Mouse (Mus musculus): Measurements from ENCODE around the gene Rhbdd1. TPM values are rescaled to one million over a fixed set of nuclear protein-coding genes. Genes with fewer than 3 reads are reported as not detected.

Gene Rhbdd1
- polyA plus RNA-seq, 1 experiment, result 10.7 TPM

- Histone ChIP-seq H3K27me3 (ENCODE audit: control insufficient read depth, insufficient read depth, low read length) (no peaks in the 10 kb centered on the region), H3K4me3 (replicated peaks; ENCODE audit: insufficient read depth, low read depth, low read length) (no peak overlapping the region), H3K27ac (ENCODE audit: insufficient read depth, low read length) (no peak overlapping the region), H3K4me1 (ENCODE audit: control insufficient read depth, insufficient read depth, low read length) (peaks cover 5% of the 10 kb centered on the region)
- peak; percentile 25 to 68 for DNase-seq
- TF ChIP-seq POLR2A (IDR thresholded peaks at IDR 0.05; ENCODE audit: borderline replicate concordance, insufficient read depth, low read length), result no peak
- TF ChIP-seq CTCF (IDR thresholded peaks at IDR 0.05; ENCODE audit: borderline replicate concordance, insufficient read depth, low read depth, low read length), result 0 out of 2 replicates have a peak, but pooled peaks have one; percentile 20
- WGBS, result 6% methylated on average over 6 of the region's 6 CpGs
These were observed 22.1 kb upstream of the Rhbdd1 start for GRCm38 (mm10) chr1:82294102-82294501.

DNA sequence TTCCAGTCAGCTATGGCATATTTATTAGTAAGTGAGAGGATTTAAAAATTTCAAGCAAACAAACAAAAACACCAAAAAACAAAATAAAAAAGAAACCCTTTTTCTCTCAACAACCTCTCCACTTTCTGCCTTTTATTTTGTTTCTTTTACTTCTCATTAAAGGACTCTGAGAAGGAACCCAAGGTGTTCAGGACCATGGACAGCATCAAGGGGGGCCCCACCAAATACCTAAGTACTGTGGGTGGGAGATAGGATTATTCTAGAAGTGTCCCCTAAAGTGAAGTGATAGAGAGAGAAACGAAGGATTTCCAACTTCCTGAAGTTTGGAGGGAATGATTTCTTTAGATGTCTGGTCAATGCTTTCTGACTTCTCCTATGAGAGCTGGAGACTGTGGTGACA is 17.7 kb upstream of the Rhbdd1 start:
- 48% methylated on average over 1 of the region's 1 CpGs for WGBS
- H3K27me3 ChIP-seq (ENCODE audit: control insufficient read depth, insufficient read depth, low read length), result no peaks in the 10 kb centered on the region
- no peak for DNase-seq
- no peaks in the 10 kb centered on the region for H3K4me1 ChIP-seq (ENCODE audit: control insufficient read depth, insufficient read depth, low read length)
- TF ChIP-seq POLR2A (IDR thresholded peaks at IDR 0.05; ENCODE audit: borderline replicate concordance, insufficient read depth, low read length), result no peak
- no peak for TF ChIP-seq CTCF (IDR thresholded peaks at IDR 0.05; ENCODE audit: borderline replicate concordance, insufficient read depth, low read depth, low read length)
- H3K4me3 ChIP-seq (replicated peaks; ENCODE audit: insufficient read depth, low read depth, low read length), result no peak overlapping the region
- no peak overlapping the region for H3K27ac ChIP-seq (ENCODE audit: insufficient read depth, low read length)

DNA sequence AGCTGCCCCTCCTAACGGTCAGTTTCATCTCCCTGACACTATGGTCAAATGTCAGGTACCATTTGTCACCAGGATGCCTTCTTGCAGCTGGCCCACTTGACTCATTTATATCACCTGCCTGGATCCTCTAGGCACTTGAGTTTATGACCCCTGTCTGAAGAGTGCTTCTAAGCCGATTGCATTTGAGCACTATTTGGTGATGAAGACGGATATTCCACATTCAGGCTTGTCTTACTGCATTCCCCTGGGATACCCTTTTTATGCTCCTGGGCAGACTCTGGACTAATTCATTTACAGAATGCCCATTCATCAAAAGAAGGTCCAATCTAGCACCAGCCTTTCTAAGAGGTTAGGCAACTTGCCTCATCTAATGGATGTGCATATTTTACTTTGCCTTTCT is 11.8 kb upstream of the Rhbdd1 start:
- Histone ChIP-seq H3K27ac (ENCODE audit: insufficient read depth, low read length) (no peak overlapping the region), H3K4me3 (replicated peaks; ENCODE audit: insufficient read depth, low read depth, low read length) (no peak overlapping the region), H3K27me3 (ENCODE audit: control insufficient read depth, insufficient read depth, low read length) (no peaks in the 10 kb centered on the region; the same call in 1 of the 2 replicates), H3K4me1 (ENCODE audit: control insufficient read depth, insufficient read depth, low read length) (no peaks in the 10 kb centered on the region)
- 84% methylated on average over 3 of the region's 3 CpGs for WGBS
- DNase-seq, result no peak
- TF ChIP-seq POLR2A (IDR thresholded peaks at IDR 0.05; ENCODE audit: borderline replicate concordance, insufficient read depth, low read length) (no peak), CTCF (IDR thresholded peaks at IDR 0.05; ENCODE audit: borderline replicate concordance, insufficient read depth, low read depth, low read length) (no peak)

GRCm38 (mm10) chr1:82316746-82317126 is 484 bp downstream of the Rhbdd1 start:
- Histone ChIP-seq H3K4me1 (ENCODE audit: control insufficient read depth, insufficient read depth, low read length) (peaks cover 2% of the 10 kb centered on the region; the same call in 1 of the 2 replicates), H3K4me3 (replicated peaks; ENCODE audit: insufficient read depth, low read depth, low read length) (peak overlapping the region; percentile 93), H3K27me3 (ENCODE audit: control insufficient read depth, insufficient read depth, low read length) (no peaks in the 10 kb centered on the region), H3K27ac (ENCODE audit: insufficient read depth, low read length) (peak overlapping the region; percentile 67)
- under 1% methylated on average over 26 of the region's 26 CpGs for WGBS
- no peak for DNase-seq
- no peak for TF ChIP-seq POLR2A (IDR thresholded peaks at IDR 0.05; ENCODE audit: borderline replicate concordance, insufficient read depth, low read length)

- 10% methylated on average over 6 of the region's 6 CpGs for WGBS
- no peak overlapping the region for H3K4me3 ChIP-seq (replicated peaks; ENCODE audit: insufficient read depth, low read depth, low read length)
- TF ChIP-seq POLR2A (IDR thresholded peaks at IDR 0.05; ENCODE audit: borderline replicate concordance, insufficient read depth, low read length), result no peak
- TF ChIP-seq CTCF (IDR thresholded peaks at IDR 0.05; ENCODE audit: borderline replicate concordance, insufficient read depth, low read depth, low read length), result no peak
- peaks cover 2% of the 10 kb centered on the region; the same call in 1 of the 2 replicates for H3K4me1 ChIP-seq (ENCODE audit: control insufficient read depth, insufficient read depth, low read length)
- H3K27me3 ChIP-seq (ENCODE audit: control insufficient read depth, insufficient read depth, low read length), result no peaks in the 10 kb centered on the region
- H3K27ac ChIP-seq (ENCODE audit: insufficient read depth, low read length), result no peak overlapping the region
- no peak for DNase-seq
These were observed 4.2 kb downstream of the Rhbdd1 start for GRCm38 (mm10) chr1:82320456-82320855.

DNA sequence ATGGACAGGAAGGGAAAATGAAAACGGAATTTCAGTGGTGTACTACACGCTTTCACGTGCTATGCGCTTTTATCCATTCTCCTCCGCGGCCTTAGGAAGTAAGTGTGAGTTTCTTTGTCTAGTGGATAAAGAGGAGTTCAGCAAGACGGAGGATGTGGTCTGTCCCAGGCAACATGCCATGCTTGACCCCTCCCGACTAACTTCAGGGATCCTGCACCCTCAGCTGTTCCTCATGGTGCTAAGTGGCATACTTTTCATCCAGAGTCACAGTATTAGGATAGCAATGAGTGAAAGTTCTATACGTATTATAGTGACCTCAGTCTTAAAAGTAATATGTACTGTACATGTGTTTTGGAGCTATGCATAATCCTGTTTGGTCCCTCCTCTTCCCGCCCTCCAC is 4.6 kb downstream of the Rhbdd1 start:
- H3K27ac ChIP-seq (ENCODE audit: insufficient read depth, low read length), result no peak overlapping the region
- no peaks in the 10 kb centered on the region for H3K27me3 ChIP-seq (ENCODE audit: control insufficient read depth, insufficient read depth, low read length)
- no peak for TF ChIP-seq CTCF (IDR thresholded peaks at IDR 0.05; ENCODE audit: borderline replicate concordance, insufficient read depth, low read depth, low read length)
- TF ChIP-seq POLR2A (IDR thresholded peaks at IDR 0.05; ENCODE audit: borderline replicate concordance, insufficient read depth, low read length), result no peak
- DNase-seq, result no peak
- no peak overlapping the region for H3K4me3 ChIP-seq (replicated peaks; ENCODE audit: insufficient read depth, low read depth, low read length)
- H3K4me1 ChIP-seq (ENCODE audit: control insufficient read depth, insufficient read depth, low read length), result peaks cover 2% of the 10 kb centered on the region; the same call in 1 of the 2 replicates
- 44% methylated on average over 10 of the region's 10 CpGs for WGBS

DNA sequence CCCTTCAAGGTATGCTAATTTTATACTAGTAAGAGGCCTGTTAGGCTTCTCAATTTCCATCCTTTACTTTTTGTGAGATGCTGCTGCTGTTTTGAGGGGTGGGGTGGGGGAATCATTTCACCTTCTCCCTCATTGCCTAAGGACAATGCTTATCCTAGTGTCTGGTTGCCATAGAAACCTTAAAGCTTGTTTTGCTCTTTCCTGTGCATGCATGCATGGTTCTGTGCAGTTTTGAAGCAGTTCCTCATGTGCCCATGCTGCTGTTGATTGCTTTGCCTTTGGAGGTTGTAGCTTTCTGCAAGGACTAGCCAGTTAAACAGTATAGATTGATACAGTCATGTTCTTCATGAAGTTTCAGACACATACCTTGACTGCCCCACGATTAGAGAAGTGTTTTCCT is 5.2 kb downstream of the Rhbdd1 start:
- no peak overlapping the region for H3K27ac ChIP-seq (ENCODE audit: insufficient read depth, low read length)
- H3K4me1 ChIP-seq (ENCODE audit: control insufficient read depth, insufficient read depth, low read length), result peaks cover 2% of the 10 kb centered on the region; the same call in 1 of the 2 replicates
- H3K4me3 ChIP-seq (replicated peaks; ENCODE audit: insufficient read depth, low read depth, low read length), result no peak overlapping the region
- 86% methylated on average over 1 of the region's 1 CpGs for WGBS
- TF ChIP-seq CTCF (IDR thresholded peaks at IDR 0.05; ENCODE audit: borderline replicate concordance, insufficient read depth, low read depth, low read length) (no peak), POLR2A (IDR thresholded peaks at IDR 0.05; ENCODE audit: borderline replicate concordance, insufficient read depth, low read length) (no peak)
- DNase-seq, result no peak
- H3K27me3 ChIP-seq (ENCODE audit: control insufficient read depth, insufficient read depth, low read length), result no peaks in the 10 kb centered on the region

GRCm38 (mm10) chr1:82324131-82324785 is 8.0 kb downstream of the Rhbdd1 start:
- TF ChIP-seq CTCF (IDR thresholded peaks at IDR 0.05; ENCODE audit: borderline replicate concordance, insufficient read depth, low read depth, low read length) (no peak), POLR2A (IDR thresholded peaks at IDR 0.05; ENCODE audit: borderline replicate concordance, insufficient read depth, low read length) (no peak)
- H3K4me1 ChIP-seq (ENCODE audit: control insufficient read depth, insufficient read depth, low read length), result no peaks in the 10 kb centered on the region
- DNase-seq, result no peak
- WGBS, result 47% methylated on average over 4 of the region's 4 CpGs
- H3K27me3 ChIP-seq (ENCODE audit: control insufficient read depth, insufficient read depth, low read length), result no peaks in the 10 kb centered on the region
- no peak overlapping the region for H3K27ac ChIP-seq (ENCODE audit: insufficient read depth, low read length)
- H3K4me3 ChIP-seq (replicated peaks; ENCODE audit: insufficient read depth, low read depth, low read length), result no peak overlapping the region
